Mouse (Mus musculus): ENCODE results near the gene Rps13. TPM values are rescaled to one million over a fixed set of nuclear protein-coding genes. Genes with fewer than 3 reads are reported as not detected.

The Rps13 gene
- total RNA-seq, 1 experiment from 2014 or later, result 3,813 TPM

DNA sequence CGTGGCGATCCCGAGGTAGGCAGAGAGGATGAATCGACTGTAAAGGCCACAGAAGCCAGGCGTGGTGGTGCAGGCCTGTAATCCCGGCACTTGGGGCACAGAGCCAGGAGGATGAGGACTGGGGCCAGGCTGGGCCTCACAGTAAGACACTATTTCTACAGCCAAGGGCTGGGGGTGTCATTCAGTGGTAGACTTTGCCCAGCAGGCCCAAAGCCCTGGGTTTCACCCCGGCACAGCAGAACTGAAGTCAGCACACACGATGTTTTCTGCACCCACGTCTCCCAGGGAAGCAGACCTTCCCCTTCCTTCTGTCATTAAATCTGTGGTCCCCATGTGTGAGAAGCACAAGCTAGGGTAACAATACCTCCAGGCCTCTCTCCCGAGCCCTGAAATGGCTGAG is 35.6 kb downstream of the Rps13 start:
- no peak for ATAC-seq (replicated peaks; ENCODE audit: low read depth, poor library complexity, severe bottlenecking)

- peak; percentile 57 for ATAC-seq (replicated peaks; ENCODE audit: low read depth, poor library complexity, severe bottlenecking)
Observed at GRCm38 (mm10) chr7:116294961-116295360, 39.0 kb downstream of the Rps13 start.

DNA sequence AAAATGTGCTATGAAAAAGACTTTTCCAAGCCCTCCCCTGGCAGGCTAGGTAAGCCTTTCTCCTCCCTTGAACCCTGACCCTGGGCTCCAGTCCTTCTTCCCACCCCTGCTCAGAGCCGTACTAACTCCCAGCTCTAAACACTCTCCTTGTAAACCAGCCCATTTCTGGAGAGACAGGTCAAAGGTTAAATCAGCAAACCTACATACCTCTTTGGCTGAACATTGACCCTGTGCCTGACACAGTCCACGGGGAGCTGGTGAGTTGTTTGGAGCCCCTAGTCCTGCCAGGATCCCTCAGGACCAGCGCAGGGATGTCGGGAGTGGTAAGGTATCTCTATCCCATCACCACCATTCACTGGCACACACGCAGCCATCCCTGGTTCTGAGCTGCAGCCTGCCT is 41.6 kb downstream of the Rps13 start:
- ATAC-seq (replicated peaks; ENCODE audit: low read depth, poor library complexity, severe bottlenecking), result no peak

DNA sequence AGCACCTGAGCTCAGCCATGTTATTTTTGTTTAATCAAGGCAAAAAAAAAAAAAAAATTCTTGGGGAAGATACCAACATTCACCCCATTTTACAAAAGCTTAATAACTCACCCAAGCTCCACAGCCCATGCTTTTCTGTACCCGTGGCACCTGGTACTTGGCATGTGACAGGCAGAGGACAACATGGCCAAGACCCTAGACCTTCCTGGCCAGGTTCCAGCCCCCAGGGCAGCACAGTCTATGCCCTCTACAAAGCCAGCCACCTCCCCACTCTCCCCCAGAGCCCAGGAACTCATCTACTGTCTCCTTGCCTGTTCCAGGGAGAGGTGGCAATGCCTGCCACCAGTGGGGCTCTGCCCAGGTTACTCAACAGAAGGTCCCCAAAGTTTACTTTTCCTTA is 43.4 kb downstream of the Rps13 start:
- ATAC-seq (replicated peaks; ENCODE audit: low read depth, poor library complexity, severe bottlenecking), result no peak

DNA sequence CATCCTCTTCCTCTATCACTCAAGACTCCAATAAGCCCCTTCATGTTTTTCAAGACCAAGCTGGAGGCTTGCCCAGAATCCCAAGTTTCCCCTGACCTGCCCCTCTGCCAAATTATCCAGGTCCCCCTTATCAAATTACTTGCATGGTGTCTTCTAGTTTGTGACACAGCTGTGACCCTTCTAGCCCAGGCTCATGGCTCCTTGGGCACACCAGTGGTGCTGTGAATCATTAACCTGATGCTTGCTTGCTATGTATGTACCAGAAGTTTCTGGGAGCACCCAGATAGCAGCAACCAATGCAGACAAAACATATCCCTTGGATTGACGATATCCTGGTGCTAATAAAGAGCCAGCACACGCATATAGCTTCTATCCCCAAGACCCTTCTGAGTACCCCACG is 45.0 kb downstream of the Rps13 start:
- ATAC-seq (replicated peaks; ENCODE audit: low read depth, poor library complexity, severe bottlenecking), result no peak

- ATAC-seq (replicated peaks; ENCODE audit: low read depth, poor library complexity, severe bottlenecking), result no peak
Observed at GRCm38 (mm10) chr7:116287959-116288358, 46.0 kb downstream of the Rps13 start.

GRCm38 (mm10) chr7:116286611-116287355 is 47.2 kb downstream of the Rps13 start:
- ATAC-seq (replicated peaks; ENCODE audit: low read depth, poor library complexity, severe bottlenecking), result no peak

- no peak for ATAC-seq (replicated peaks; ENCODE audit: low read depth, poor library complexity, severe bottlenecking)
Observed at GRCm38 (mm10) chr7:116286173-116286572, 47.8 kb downstream of the Rps13 start.

- ATAC-seq (replicated peaks; ENCODE audit: low read depth, poor library complexity, severe bottlenecking), result no peak
Observed at GRCm38 (mm10) chr7:116285216-116285615, 48.8 kb downstream of the Rps13 start.

DNA sequence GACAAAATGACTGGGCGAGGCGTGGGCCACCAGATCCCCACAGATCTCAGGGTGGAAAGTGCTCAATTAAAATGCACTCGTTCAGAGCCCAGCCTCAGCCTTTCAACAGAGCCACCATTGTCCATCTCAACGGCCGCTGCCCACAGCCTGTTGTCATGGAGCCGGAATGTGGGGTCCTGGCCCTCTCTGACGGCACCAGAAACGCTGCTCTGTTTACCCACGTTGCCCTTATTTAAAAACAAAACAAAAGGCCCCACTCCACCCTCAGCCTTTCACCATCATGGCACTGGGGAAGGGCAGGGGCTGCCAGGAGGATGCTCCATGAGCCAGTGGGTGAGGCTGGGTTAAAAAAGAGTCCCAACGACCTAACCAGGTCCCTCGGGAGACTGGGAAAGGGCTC is 51.2 kb downstream of the Rps13 start:
- no peak for ATAC-seq (replicated peaks; ENCODE audit: low read depth, poor library complexity, severe bottlenecking)

Other genes with a start within 250 kb of the Rps13 start
- gene Gm4353, start 249.6 kb downstream of the Rps13 start, total RNA-seq (2017), result 3.6 and 7.0 TPM in 2 replicates
- gene Plekha7, start 25.8 kb downstream of the Rps13 start, total RNA-seq (2017), result 1.3 and 3.3 TPM in 2 replicates
- 4.5 and 6.4 TPM in 2 replicates for gene Pik3c2a, start 109.3 kb upstream of the Rps13 start, total RNA-seq (2017)
- gene Nucb2, start 170.2 kb upstream of the Rps13 start, total RNA-seq (2017), result 7.7 and 14.3 TPM in 2 replicates

Data from common myeloid progenitor, adult 5-6 weeks (primary cell).